Mouse (Mus musculus) c-Kit-positive CD71-negative TER-119-negative erythroid progenitor cells, embryonic 14.5 days (primary cell): ENCODE results near the gene Lamc1.
"Not testable (repeated sequence)": the region's sequence is repeated elsewhere in the genome, so short reads cannot be mapped to it uniquely, and the experiment has no call there.

Experiments
- DNase-seq: peaks from one replicate; pipeline ENCODE4 v3.0.0-alpha.2; 2013; ENCODE audit warnings: low read depth

The Lamc1 gene

GRCm38 (mm10) chr1:153331796-153332443 lies 666 bp downstream of the Lamc1 start:
- no peak for DNase-seq

- no peak for DNase-seq
Observed at GRCm38 (mm10) chr1:153331206-153331605, 1.4 kb downstream of the Lamc1 start.

GRCm38 (mm10) chr1:153329306-153329705 lies 3.3 kb downstream of the Lamc1 start:
- DNase-seq = no peak

GRCm38 (mm10) chr1:153327063-153327462 lies 5.5 kb downstream of the Lamc1 start:
- no peak for DNase-seq

GRCm38 (mm10) chr1:153326226-153326625 lies 6.4 kb downstream of the Lamc1 start:
- DNase-seq = no peak

- no peak for DNase-seq
Observed at GRCm38 (mm10) chr1:153321404-153321803, 11.2 kb downstream of the Lamc1 start.

- no peak for DNase-seq
Observed at GRCm38 (mm10) chr1:153320554-153321147, 11.9 kb downstream of the Lamc1 start.

- DNase-seq = no peak
Observed at GRCm38 (mm10) chr1:153320121-153320520, 12.5 kb downstream of the Lamc1 start.

- DNase-seq = no peak
Observed at GRCm38 (mm10) chr1:153318741-153319140, 13.8 kb downstream of the Lamc1 start.

- DNase-seq = no peak
Observed at GRCm38 (mm10) chr1:153318287-153318686, 14.3 kb downstream of the Lamc1 start.

- no peak for DNase-seq
Observed at GRCm38 (mm10) chr1:153317486-153318260, 14.9 kb downstream of the Lamc1 start.

GRCm38 (mm10) chr1:153316956-153317355 lies 15.6 kb downstream of the Lamc1 start:
- no peak for DNase-seq

- no peak for DNase-seq
Observed at GRCm38 (mm10) chr1:153316286-153316685, 16.3 kb downstream of the Lamc1 start.

GRCm38 (mm10) chr1:153315121-153315520 lies 17.5 kb downstream of the Lamc1 start:
- DNase-seq = no peak

GRCm38 (mm10) chr1:153312992-153313391 lies 19.6 kb downstream of the Lamc1 start:
- DNase-seq = no peak

- DNase-seq = no peak
Observed at GRCm38 (mm10) chr1:153310190-153310589, 22.4 kb downstream of the Lamc1 start.

GRCm38 (mm10) chr1:153309310-153309709 lies 23.3 kb downstream of the Lamc1 start:
- no peak for DNase-seq

GRCm38 (mm10) chr1:153308915-153309296 lies 23.7 kb downstream of the Lamc1 start:
- no peak for DNase-seq

- no peak for DNase-seq
Observed at GRCm38 (mm10) chr1:153308179-153308914, 24.2 kb downstream of the Lamc1 start.

- no peak for DNase-seq
Observed at GRCm38 (mm10) chr1:153307509-153308178, 24.9 kb downstream of the Lamc1 start.

- DNase-seq = not testable (repeated sequence)
Observed at GRCm38 (mm10) chr1:153305728-153306127, 26.9 kb downstream of the Lamc1 start.

- not testable (repeated sequence) for DNase-seq
Observed at GRCm38 (mm10) chr1:153305249-153305648, 27.3 kb downstream of the Lamc1 start.
